Mouse (Mus musculus): ENCODE data around the gene Gss. TPM values are rescaled to one million over a fixed set of nuclear protein-coding genes. Genes with fewer than 3 reads are reported as not detected.

Gss gene
- polyA plus RNA-seq, 1 experiment from 2014 or later, result 14.9 TPM

- Histone ChIP-seq H3K36me3 (ENCODE audit: control insufficient read depth, insufficient read depth, low read length) (no peaks in the 10 kb centered on the region), H3K27me3 (ENCODE audit: control insufficient read depth, insufficient read depth, low read length) (no peaks in the 10 kb centered on the region), H3K4me2 (ENCODE audit: low read depth, low read length) (peak overlapping the region; percentile 83), H3K27ac (ENCODE audit: low read depth, low read length) (peak overlapping the region; percentile 40; the same call in 1 of the 2 replicates), H3K4me1 (ENCODE audit: control insufficient read depth, insufficient read depth, low read length) (0 out of 2 replicates have a peak, but pooled peaks cover 3% of the 10 kb centered on the region), H3K4me3 (ENCODE audit: low read depth, low read length) (peak overlapping the region; percentile 70), H3K9ac (replicated peaks; ENCODE audit: low read depth, low read length) (peak overlapping the region; percentile 60; the same call in 1 of the 2 replicates), H3K9me3 (ENCODE audit: control insufficient read depth, low read length) (no peaks in the 10 kb centered on the region)
- ATAC-seq (ENCODE audit: low read depth), result no peak
- 28% methylated on average over 18 of the region's 18 CpGs for WGBS
Observed at GRCm38 (mm10) chr2:155518531-155519270, 73.9 kb downstream of the Gss start.

- no peaks in the 10 kb centered on the region for H3K27me3 ChIP-seq (ENCODE audit: control insufficient read depth, insufficient read depth, low read length)
- peak within 1 kb of the TSS; percentile 76 for H3K27ac ChIP-seq (ENCODE audit: low read depth, low read length)
- H3K36me3 ChIP-seq (ENCODE audit: control insufficient read depth, insufficient read depth, low read length), result no peaks in the 10 kb centered on the region
- H3K9ac ChIP-seq (replicated peaks; ENCODE audit: low read depth, low read length), result peak within 1 kb of the TSS; percentile 60
- peak; percentile 98 for ATAC-seq (ENCODE audit: low read depth)
- 3% methylated on average over 69 of the region's 70 CpGs for WGBS
- H3K4me1 ChIP-seq (ENCODE audit: control insufficient read depth, insufficient read depth, low read length), result peaks cover 12% of the 10 kb centered on the region; the same call in 1 of the 2 replicates
- peak within 1 kb of the TSS; percentile 70 for H3K4me3 ChIP-seq (ENCODE audit: low read depth, low read length)
- no peaks in the 10 kb centered on the region for H3K9me3 ChIP-seq (ENCODE audit: control insufficient read depth, low read length)
- H3K4me2 ChIP-seq (ENCODE audit: low read depth, low read length), result peak within 1 kb of the TSS; percentile 83
Observed at GRCm38 (mm10) chr2:155517455-155518423, 74.9 kb downstream of the Gss start, which contains the start of the genes Acss2 and Ggt7. Acss2 (plus strand) TSS chr2:155517948. Ggt7 (minus strand) TSS chr2:155518237.

DNA sequence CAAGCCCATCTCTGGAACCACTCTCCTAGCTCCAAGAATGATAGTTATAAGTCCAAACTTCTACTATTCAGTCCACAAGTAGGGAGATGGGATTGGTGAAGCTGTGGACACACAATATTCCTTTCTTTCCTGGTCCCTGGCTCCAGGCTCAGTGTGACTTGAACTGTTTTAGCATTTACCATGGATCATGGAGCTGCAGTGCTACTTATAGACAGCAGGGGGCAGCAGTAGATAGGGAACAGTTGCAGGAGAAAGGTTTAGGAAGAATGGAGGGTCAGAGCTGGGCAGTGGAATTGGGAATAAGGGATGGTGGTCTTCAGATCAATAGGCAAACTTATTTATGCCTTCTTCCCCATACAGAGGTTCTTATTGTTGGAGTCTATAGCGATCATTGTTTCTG is 76.7 kb downstream of the Gss start:
- Histone ChIP-seq H3K4me2 (ENCODE audit: low read depth, low read length) (no peak overlapping the region), H3K36me3 (ENCODE audit: control insufficient read depth, insufficient read depth, low read length) (no peaks in the 10 kb centered on the region), H3K4me1 (ENCODE audit: control insufficient read depth, insufficient read depth, low read length) (peaks cover 15% of the 10 kb centered on the region; the same call in 1 of the 2 replicates), H3K27ac (ENCODE audit: low read depth, low read length) (no peak overlapping the region), H3K4me3 (ENCODE audit: low read depth, low read length) (no peak overlapping the region), H3K9me3 (ENCODE audit: control insufficient read depth, low read length) (no peaks in the 10 kb centered on the region), H3K27me3 (ENCODE audit: control insufficient read depth, insufficient read depth, low read length) (no peaks in the 10 kb centered on the region), H3K9ac (replicated peaks; ENCODE audit: low read depth, low read length) (no peak overlapping the region)
- 0% methylated on average over 1 of the region's 1 CpGs for WGBS
- no peak for ATAC-seq (ENCODE audit: low read depth)

GRCm38 (mm10) chr2:155514666-155515065 is 77.9 kb downstream of the Gss start:
- 1% methylated on average over 19 of the region's 23 CpGs for WGBS
- peak overlapping the region; percentile 73 for H3K9ac ChIP-seq (replicated peaks; ENCODE audit: low read depth, low read length)
- H3K4me2 ChIP-seq (ENCODE audit: low read depth, low read length), result peak overlapping the region; percentile 52
- H3K27me3 ChIP-seq (ENCODE audit: control insufficient read depth, insufficient read depth, low read length), result no peaks in the 10 kb centered on the region
- peak overlapping the region; percentile 49; the same call in 1 of the 2 replicates for H3K27ac ChIP-seq (ENCODE audit: low read depth, low read length)
- H3K4me1 ChIP-seq (ENCODE audit: control insufficient read depth, insufficient read depth, low read length), result peaks cover 15% of the 10 kb centered on the region; the same call in 1 of the 2 replicates
- peak; percentile 35 for ATAC-seq (ENCODE audit: low read depth)
- H3K9me3 ChIP-seq (ENCODE audit: control insufficient read depth, low read length), result no peaks in the 10 kb centered on the region
- H3K4me3 ChIP-seq (ENCODE audit: low read depth, low read length), result peak overlapping the region; percentile 55
- H3K36me3 ChIP-seq (ENCODE audit: control insufficient read depth, insufficient read depth, low read length), result no peaks in the 10 kb centered on the region

GRCm38 (mm10) chr2:155513543-155513942 is 79.1 kb downstream of the Gss start:
- H3K4me3 ChIP-seq (ENCODE audit: low read depth, low read length), result peak overlapping the region; percentile 55
- H3K9ac ChIP-seq (replicated peaks; ENCODE audit: low read depth, low read length), result peak overlapping the region; percentile 73
- H3K4me2 ChIP-seq (ENCODE audit: low read depth, low read length), result peak overlapping the region; percentile 52
- no peaks in the 10 kb centered on the region for H3K9me3 ChIP-seq (ENCODE audit: control insufficient read depth, low read length)
- 60% methylated on average over 5 of the region's 5 CpGs for WGBS
- peaks cover 11% of the 10 kb centered on the region; the same call in 1 of the 2 replicates for H3K4me1 ChIP-seq (ENCODE audit: control insufficient read depth, insufficient read depth, low read length)
- H3K27ac ChIP-seq (ENCODE audit: low read depth, low read length), result no peak overlapping the region
- no peaks in the 10 kb centered on the region for H3K27me3 ChIP-seq (ENCODE audit: control insufficient read depth, insufficient read depth, low read length)
- no peaks in the 10 kb centered on the region for H3K36me3 ChIP-seq (ENCODE audit: control insufficient read depth, insufficient read depth, low read length)
- no peak for ATAC-seq (ENCODE audit: low read depth)

MicroRNA genes within 50 kb of the gene (microRNA counts, 519-probe panel; counts per million panel counts)
- not detected for microRNA mmu-miR-499

Small RNA genes within 50 kb of the gene (microRNA-seq; reads per million reads assigned to microRNA genes)
- 4.6 reads per million, percentile 8 among the genes with 10 or more reads in this experiment for gene Mir499

Other genes starting within 250 kb of the Gss start
- 61.2 and 68.2 TPM in 2 replicates for gene Pigu, start 235.4 kb downstream of the Gss start, polyA plus RNA-seq (2014; fragmentation: Nextera tagmentation; extraction: Ambion mirVana)
- gene Trp53inp2, start 211.8 kb downstream of the Gss start, polyA plus RNA-seq (2014; fragmentation: Nextera tagmentation; extraction: Ambion mirVana), result 79.4 and 102 TPM in 2 replicates
- 31.4 and 36.0 TPM in 2 replicates for gene Ncoa6, start 118.9 kb downstream of the Gss start, polyA plus RNA-seq (2014; fragmentation: Nextera tagmentation; extraction: Ambion mirVana)
- gene Acss2, start 74.9 kb downstream of the Gss start, polyA plus RNA-seq (2014; fragmentation: Nextera tagmentation; extraction: Ambion mirVana), result 30.6 and 35.0 TPM in 2 replicates
- gene Ggt7, start 74.6 kb downstream of the Gss start, polyA plus RNA-seq (2014; fragmentation: Nextera tagmentation; extraction: Ambion mirVana), result 37.7 and 52.7 TPM in 2 replicates
- gene Myh7b, start 18.4 kb upstream of the Gss start, polyA plus RNA-seq (2014; fragmentation: Nextera tagmentation; extraction: Ambion mirVana), result 0.50 and 0.52 TPM in 2 replicates
- 165 and 174 TPM in 2 replicates for gene Trpc4ap, start 99.6 kb upstream of the Gss start, polyA plus RNA-seq (2014; fragmentation: Nextera tagmentation; extraction: Ambion mirVana)
- 38.2 and 42.3 TPM in 2 replicates for gene Edem2, start 136.7 kb upstream of the Gss start, polyA plus RNA-seq (2014; fragmentation: Nextera tagmentation; extraction: Ambion mirVana)
- not detected in 2 replicates for gene Gm17581, start 143.1 kb upstream of the Gss start, polyA plus RNA-seq (2014; fragmentation: Nextera tagmentation; extraction: Ambion mirVana)
- gene Procr, start 158.3 kb upstream of the Gss start, polyA plus RNA-seq (2014; fragmentation: Nextera tagmentation; extraction: Ambion mirVana), result 1.2 and 3.9 TPM in 2 replicates
- gene Mmp24, start 182.5 kb upstream of the Gss start, polyA plus RNA-seq (2014; fragmentation: Nextera tagmentation; extraction: Ambion mirVana), result 18.5 and 20.0 TPM in 2 replicates
- 25.1 and 33.5 TPM in 2 replicates for gene BC029722, start 226.6 kb upstream of the Gss start, polyA plus RNA-seq (2014; fragmentation: Nextera tagmentation; extraction: Ambion mirVana)
- gene Eif6, start 234.1 kb upstream of the Gss start, polyA plus RNA-seq (2014; fragmentation: Nextera tagmentation; extraction: Ambion mirVana), result 133 and 153 TPM in 2 replicates
- 0.25 and 0.28 TPM in 2 replicates for gene Fam83c, start 242.0 kb upstream of the Gss start, polyA plus RNA-seq (2014; fragmentation: Nextera tagmentation; extraction: Ambion mirVana)